Mouse (Mus musculus): ENCODE measurements around the gene Gucd1. TPM values are rescaled to one million over a fixed set of nuclear protein-coding genes. Genes with fewer than 3 reads are reported as not detected.
A peak's percentile ranks its signal among the peaks of the same experiment; 100 is the strongest.

The Gucd1 gene
- total and polyA plus RNA-seq, 2 experiments from 2014 or later, result 28.0 to 113 TPM

- Histone ChIP-seq H3K9me3 (replicated peaks; ENCODE audit: control insufficient read depth, low read length) (no peaks in the 10 kb centered on the region), H3K4me2 (ENCODE audit: low read depth, low read length) (no peak overlapping the region), H3K27ac (ENCODE audit: low read depth) (peak overlapping the region; percentile 35), H3K4me1 (ENCODE audit: control insufficient read depth, insufficient read depth) (peaks cover 17% of the 10 kb centered on the region; the same call in 1 of the 2 replicates), H3K27me3 (ENCODE audit: control insufficient read depth, insufficient read depth, low read length) (no peaks in the 10 kb centered on the region), H3K9ac (replicated peaks; ENCODE audit: low read depth, low read length) (no peak overlapping the region), H3K4me3 (ENCODE audit: low read depth, low read length) (no peak overlapping the region), H3K36me3 (replicated peaks; ENCODE audit: control insufficient read depth, insufficient read depth, low read length) (no peaks in the 10 kb centered on the region)
- DNase-seq (ENCODE audit: low spot score) (peak; percentile 76), ATAC-seq (ENCODE audit: insufficient read depth, low read depth) (peak; percentile 66; the same call in 1 of the 2 replicates)
- 29% methylated on average over 7 of the region's 7 CpGs for WGBS
- TF ChIP-seq CTCF (IDR thresholded peaks at IDR 0.05; ENCODE audit: low read depth), result peak; percentile 85
- no peak for TF ChIP-seq EP300 (IDR thresholded peaks at IDR 0.05; ENCODE audit: low read depth)
These were observed 78.5 kb downstream of the Gucd1 start for GRCm38 (mm10) chr10:75439211-75439811.

GRCm38 (mm10) chr10:75438132-75438810, 79.5 kb downstream of the Gucd1 start:
- 56% methylated on average over 13 of the region's 13 CpGs for WGBS
- Histone ChIP-seq H3K9me3 (replicated peaks; ENCODE audit: control insufficient read depth, low read length) (no peaks in the 10 kb centered on the region), H3K4me1 (ENCODE audit: control insufficient read depth, insufficient read depth) (peaks cover 16% of the 10 kb centered on the region; the same call in 1 of the 2 replicates), H3K36me3 (replicated peaks; ENCODE audit: control insufficient read depth, insufficient read depth, low read length) (no peaks in the 10 kb centered on the region), H3K4me3 (ENCODE audit: low read depth, low read length) (no peak overlapping the region), H3K4me2 (ENCODE audit: low read depth, low read length) (no peak overlapping the region), H3K27ac (ENCODE audit: low read depth) (0 out of 2 replicates have a peak overlapping the region, but pooled peaks have one; percentile 2), H3K27me3 (ENCODE audit: control insufficient read depth, insufficient read depth, low read length) (no peaks in the 10 kb centered on the region), H3K9ac (replicated peaks; ENCODE audit: low read depth, low read length) (no peak overlapping the region)
- TF ChIP-seq EP300 (IDR thresholded peaks at IDR 0.05; ENCODE audit: low read depth), result no peak
- TF ChIP-seq CTCF (IDR thresholded peaks at IDR 0.05; ENCODE audit: low read depth), result no peak
- ATAC-seq (ENCODE audit: insufficient read depth, low read depth), result no peak
- DNase-seq (ENCODE audit: low spot score), result no peak

GRCm38 (mm10) chr10:75437284-75437683, 80.5 kb downstream of the Gucd1 start:
- no peak overlapping the region for H3K4me2 ChIP-seq (ENCODE audit: low read depth, low read length)
- H3K4me1 ChIP-seq (ENCODE audit: control insufficient read depth, insufficient read depth), result peaks cover 13% of the 10 kb centered on the region; the same call in 1 of the 2 replicates
- ATAC-seq (ENCODE audit: insufficient read depth, low read depth) (no peak), DNase-seq (ENCODE audit: low spot score) (no peak)
- no peaks in the 10 kb centered on the region for H3K27me3 ChIP-seq (ENCODE audit: control insufficient read depth, insufficient read depth, low read length)
- WGBS, result 96% methylated on average over 1 of the region's 1 CpGs
- no peaks in the 10 kb centered on the region for H3K36me3 ChIP-seq (replicated peaks; ENCODE audit: control insufficient read depth, insufficient read depth, low read length)
- H3K4me3 ChIP-seq (ENCODE audit: low read depth, low read length), result no peak overlapping the region
- no peaks in the 10 kb centered on the region for H3K9me3 ChIP-seq (replicated peaks; ENCODE audit: control insufficient read depth, low read length)
- no peak overlapping the region for H3K27ac ChIP-seq (ENCODE audit: low read depth)
- TF ChIP-seq CTCF (IDR thresholded peaks at IDR 0.05; ENCODE audit: low read depth) (no peak), EP300 (IDR thresholded peaks at IDR 0.05; ENCODE audit: low read depth) (no peak)
- no peak overlapping the region for H3K9ac ChIP-seq (replicated peaks; ENCODE audit: low read depth, low read length)

GRCm38 (mm10) chr10:75436604-75437217, 81.1 kb downstream of the Gucd1 start:
- H3K9me3 ChIP-seq (replicated peaks; ENCODE audit: control insufficient read depth, low read length), result no peaks in the 10 kb centered on the region
- no peak overlapping the region for H3K4me2 ChIP-seq (ENCODE audit: low read depth, low read length)
- peak; percentile 47 for ATAC-seq (ENCODE audit: insufficient read depth, low read depth)
- whole genome bisulfite sequencing, result 6% methylated on average over 3 of the region's 3 CpGs
- DNase-seq (ENCODE audit: low spot score), result peak; percentile 79
- no peak overlapping the region for H3K27ac ChIP-seq (ENCODE audit: low read depth)
- no peaks in the 10 kb centered on the region for H3K36me3 ChIP-seq (replicated peaks; ENCODE audit: control insufficient read depth, insufficient read depth, low read length)
- no peaks in the 10 kb centered on the region for H3K27me3 ChIP-seq (ENCODE audit: control insufficient read depth, insufficient read depth, low read length)
- peaks cover 10% of the 10 kb centered on the region; the same call in 1 of the 2 replicates for H3K4me1 ChIP-seq (ENCODE audit: control insufficient read depth, insufficient read depth)
- H3K4me3 ChIP-seq (ENCODE audit: low read depth, low read length), result no peak overlapping the region
- TF ChIP-seq EP300 (IDR thresholded peaks at IDR 0.05; ENCODE audit: low read depth) (no peak), CTCF (IDR thresholded peaks at IDR 0.05; ENCODE audit: low read depth) (peak; percentile 96)
- no peak overlapping the region for H3K9ac ChIP-seq (replicated peaks; ENCODE audit: low read depth, low read length)

GRCm38 (mm10) chr10:75430633-75431032, 87.1 kb downstream of the Gucd1 start:
- Histone ChIP-seq H3K27me3 (ENCODE audit: control insufficient read depth, insufficient read depth, low read length) (no peaks in the 10 kb centered on the region), H3K4me2 (ENCODE audit: low read depth, low read length) (no peak overlapping the region), H3K9ac (replicated peaks; ENCODE audit: low read depth, low read length) (no peak overlapping the region), H3K36me3 (replicated peaks; ENCODE audit: control insufficient read depth, insufficient read depth, low read length) (no peaks in the 10 kb centered on the region), H3K4me3 (ENCODE audit: low read depth, low read length) (no peak overlapping the region), H3K9me3 (replicated peaks; ENCODE audit: control insufficient read depth, low read length) (no peaks in the 10 kb centered on the region), H3K4me1 (ENCODE audit: control insufficient read depth, insufficient read depth) (no peaks in the 10 kb centered on the region), H3K27ac (ENCODE audit: low read depth) (no peak overlapping the region)
- TF ChIP-seq CTCF (IDR thresholded peaks at IDR 0.05; ENCODE audit: low read depth) (no peak), EP300 (IDR thresholded peaks at IDR 0.05; ENCODE audit: low read depth) (no peak)
- DNase-seq (ENCODE audit: low spot score), result no peak
- 92% methylated on average over 6 of the region's 6 CpGs for WGBS
- no peak for ATAC-seq (ENCODE audit: insufficient read depth, low read depth)

Measured in heart, postnatal 0 days (tissue).